Mouse (Mus musculus): ENCODE results near the gene Syne2. TPM values are rescaled to one million over a fixed set of nuclear protein-coding genes. Genes with fewer than 3 reads are reported as not detected.

Syne2 gene
- polyA plus RNA-seq, 1 experiment from 2014 or later = 36.6 TPM

DNA sequence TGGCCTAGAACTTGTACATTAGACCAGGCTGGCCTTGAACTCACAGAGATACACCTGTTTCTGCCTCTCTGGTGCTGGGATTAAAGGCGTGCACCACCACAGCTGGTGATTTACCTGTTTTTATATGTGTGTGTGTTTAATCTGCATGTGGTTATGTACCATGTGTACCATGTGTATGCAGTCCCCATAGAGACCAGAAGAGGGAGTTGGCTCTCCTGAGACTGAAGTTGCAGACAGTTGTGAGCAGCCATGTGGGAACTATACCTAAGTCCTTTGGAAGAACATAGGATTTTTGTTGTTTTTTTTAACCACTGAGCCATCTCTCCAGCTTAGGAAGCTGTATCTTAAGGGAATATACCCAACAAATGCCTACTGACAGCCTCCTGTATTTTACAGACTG is 134.1 kb downstream of the Syne2 start:
- H3K27me3 ChIP-seq (replicated peaks; ENCODE audit: control insufficient read depth, insufficient read depth, low read length) = no peaks in the 10 kb centered on the region
- DNase-seq (ENCODE audit: low spot score) = no peak
- H3K4me1 ChIP-seq (ENCODE audit: control insufficient read depth, insufficient read depth, low read length) = no peaks in the 10 kb centered on the region
- no peak overlapping the region for H3K9ac ChIP-seq (ENCODE audit: low read depth, low read length)
- no peaks in the 10 kb centered on the region for H3K9me3 ChIP-seq (ENCODE audit: control insufficient read depth, low read length)
- no peak overlapping the region for H3K27ac ChIP-seq (replicated peaks; ENCODE audit: low read depth, low read length)
- 93% methylated on average over 1 of the region's 1 CpGs for WGBS
- peaks cover 21% of the 10 kb centered on the region; the same call in 1 of the 2 replicates for H3K36me3 ChIP-seq (ENCODE audit: control insufficient read depth, insufficient read depth, low read length)
- ATAC-seq (ENCODE audit: low read depth) = no peak
- H3K4me3 ChIP-seq (ENCODE audit: low read depth, low read length) = no peak overlapping the region
- H3K4me2 ChIP-seq (ENCODE audit: low read depth, low read length) = no peak overlapping the region

- WGBS = 93% methylated on average over 24 of the region's 24 CpGs
Observed at GRCm38 (mm10) chr12:75966441-75967195, 148.7 kb downstream of the Syne2 start.

DNA sequence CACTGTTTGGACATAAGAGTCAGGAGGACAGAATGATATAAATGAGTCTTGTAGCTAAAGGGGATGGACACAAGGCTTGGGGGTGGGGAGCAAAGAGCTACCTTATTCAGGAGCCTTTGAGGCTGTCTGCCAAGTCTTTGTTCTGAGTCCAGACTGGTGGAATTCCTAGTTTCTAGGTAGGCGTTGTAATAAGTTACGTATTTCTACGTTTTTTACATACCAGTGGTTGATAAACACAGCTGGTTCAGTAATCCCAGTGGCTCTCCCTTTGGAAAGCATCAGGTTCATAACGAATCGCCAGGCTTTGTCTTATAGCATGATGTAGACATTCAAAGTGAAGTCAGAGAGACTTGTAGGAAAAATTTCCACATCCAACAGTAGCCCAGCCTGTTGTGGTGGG is 161.1 kb downstream of the Syne2 start:
- no peaks in the 10 kb centered on the region for H3K27me3 ChIP-seq (replicated peaks; ENCODE audit: control insufficient read depth, insufficient read depth, low read length)
- no peaks in the 10 kb centered on the region for H3K9me3 ChIP-seq (ENCODE audit: control insufficient read depth, low read length)
- ATAC-seq (ENCODE audit: low read depth) = no peak
- H3K9ac ChIP-seq (ENCODE audit: low read depth, low read length) = no peak overlapping the region
- peak; percentile 12 for DNase-seq (ENCODE audit: low spot score)
- H3K4me2 ChIP-seq (ENCODE audit: low read depth, low read length) = no peak overlapping the region
- H3K4me1 ChIP-seq (ENCODE audit: control insufficient read depth, insufficient read depth, low read length) = no peaks in the 10 kb centered on the region
- H3K36me3 ChIP-seq (ENCODE audit: control insufficient read depth, insufficient read depth, low read length) = 0 out of 2 replicates have a peak, but pooled peaks cover 11% of the 10 kb centered on the region
- no peak overlapping the region for H3K27ac ChIP-seq (replicated peaks; ENCODE audit: low read depth, low read length)
- H3K4me3 ChIP-seq (ENCODE audit: low read depth, low read length) = no peak overlapping the region
- 63% methylated on average over 5 of the region's 5 CpGs for WGBS

More at GRCm38 (mm10) chr12:75966441-75967195, 148.7 kb downstream of the Syne2 start:
- no peak overlapping the region for H3K9ac ChIP-seq (ENCODE audit: low read depth, low read length)
- H3K27ac ChIP-seq (replicated peaks; ENCODE audit: low read depth, low read length) = no peak overlapping the region
- DNase-seq (ENCODE audit: low spot score) (no peak), ATAC-seq (ENCODE audit: low read depth) (no peak)
- no peaks in the 10 kb centered on the region for H3K4me1 ChIP-seq (ENCODE audit: control insufficient read depth, insufficient read depth, low read length)
- peaks cover 28% of the 10 kb centered on the region for H3K36me3 ChIP-seq (ENCODE audit: control insufficient read depth, insufficient read depth, low read length)
- no peak overlapping the region for H3K4me3 ChIP-seq (ENCODE audit: low read depth, low read length)
- H3K27me3 ChIP-seq (replicated peaks; ENCODE audit: control insufficient read depth, insufficient read depth, low read length) = no peaks in the 10 kb centered on the region
- H3K9me3 ChIP-seq (ENCODE audit: control insufficient read depth, low read length) = no peaks in the 10 kb centered on the region
- no peak overlapping the region for H3K4me2 ChIP-seq (ENCODE audit: low read depth, low read length)

GRCm38 (mm10) chr12:75983336-75983735 is 165.4 kb downstream of the Syne2 start:
- 61% methylated on average over 8 of the region's 8 CpGs for WGBS
- no peak overlapping the region for H3K27ac ChIP-seq (replicated peaks; ENCODE audit: low read depth, low read length)

DNA sequence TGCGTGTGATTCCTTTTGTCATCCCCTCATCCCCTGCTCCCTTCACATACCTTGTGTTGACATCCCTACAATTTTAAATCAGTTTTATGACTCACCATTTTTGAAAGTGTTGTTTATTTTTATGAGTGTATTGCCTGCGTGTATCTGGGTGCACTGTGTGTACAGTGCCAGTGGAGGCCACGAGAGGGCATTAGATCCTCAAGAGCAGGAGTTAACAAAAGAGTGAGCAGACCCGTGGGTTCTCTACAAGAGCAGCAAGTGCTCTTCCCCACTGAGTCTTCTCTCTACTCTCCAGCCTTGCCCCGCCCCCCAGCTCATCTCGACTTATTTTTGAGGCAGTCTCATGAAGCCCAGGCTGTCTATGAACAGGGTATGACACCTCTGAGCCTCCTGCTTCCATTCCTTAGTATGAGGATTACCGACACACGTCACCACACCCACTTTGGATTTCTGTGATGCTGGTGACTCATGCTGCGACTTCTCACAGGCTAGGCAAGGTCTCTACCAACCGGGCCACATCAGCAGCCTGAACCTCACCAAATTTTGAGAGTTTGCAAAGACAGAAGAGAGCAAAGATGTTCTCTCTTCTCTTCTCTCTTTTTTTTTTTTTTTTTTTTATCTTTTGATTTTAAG is 174.4 kb downstream of the Syne2 start:
- DNase-seq (ENCODE audit: low spot score) (no peak), ATAC-seq (ENCODE audit: low read depth) (no peak)
- no peaks in the 10 kb centered on the region for H3K27me3 ChIP-seq (replicated peaks; ENCODE audit: control insufficient read depth, insufficient read depth, low read length)
- no peak overlapping the region for H3K4me3 ChIP-seq (ENCODE audit: low read depth, low read length)
- WGBS = 79% methylated on average over 10 of the region's 10 CpGs
- H3K27ac ChIP-seq (replicated peaks; ENCODE audit: low read depth, low read length) = no peak overlapping the region
- H3K36me3 ChIP-seq (ENCODE audit: control insufficient read depth, insufficient read depth, low read length) = peaks cover 28% of the 10 kb centered on the region
- H3K9me3 ChIP-seq (ENCODE audit: control insufficient read depth, low read length) = no peaks in the 10 kb centered on the region
- no peaks in the 10 kb centered on the region for H3K4me1 ChIP-seq (ENCODE audit: control insufficient read depth, insufficient read depth, low read length)
- H3K4me2 ChIP-seq (ENCODE audit: low read depth, low read length) = no peak overlapping the region
- H3K9ac ChIP-seq (ENCODE audit: low read depth, low read length) = no peak overlapping the region

More at GRCm38 (mm10) chr12:75983336-75983735, 165.4 kb downstream of the Syne2 start:
- no peak for DNase-seq (ENCODE audit: low spot score)
- H3K4me2 ChIP-seq (ENCODE audit: low read depth, low read length) = no peak overlapping the region
- H3K9ac ChIP-seq (ENCODE audit: low read depth, low read length) = no peak overlapping the region
- no peak for ATAC-seq (ENCODE audit: low read depth)
- no peak overlapping the region for H3K4me3 ChIP-seq (ENCODE audit: low read depth, low read length)
- H3K36me3 ChIP-seq (ENCODE audit: control insufficient read depth, insufficient read depth, low read length) = 0 out of 2 replicates have a peak, but pooled peaks cover 11% of the 10 kb centered on the region
- H3K27me3 ChIP-seq (replicated peaks; ENCODE audit: control insufficient read depth, insufficient read depth, low read length) = no peaks in the 10 kb centered on the region
- H3K4me1 ChIP-seq (ENCODE audit: control insufficient read depth, insufficient read depth, low read length) = no peaks in the 10 kb centered on the region
- H3K9me3 ChIP-seq (ENCODE audit: control insufficient read depth, low read length) = no peaks in the 10 kb centered on the region

DNA sequence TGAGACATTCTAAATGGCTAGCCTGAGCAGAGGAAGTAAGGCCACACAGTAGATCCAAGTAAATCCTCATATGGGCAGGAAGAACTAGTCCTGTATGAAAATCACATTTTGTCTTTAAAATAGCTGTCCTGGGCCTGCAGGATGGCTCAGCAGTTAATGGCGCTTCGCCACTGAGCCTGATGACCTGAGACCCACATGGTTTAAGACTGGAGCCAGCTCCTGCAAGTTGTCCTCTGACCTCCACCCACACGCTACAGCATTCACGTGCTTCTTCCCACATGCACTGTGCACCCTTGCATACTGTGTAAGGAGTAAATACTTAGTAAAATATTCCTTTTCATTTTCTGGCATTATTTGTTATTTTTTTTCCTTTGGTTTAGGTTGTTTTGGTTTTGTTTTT is 175.0 kb downstream of the Syne2 start:
- Histone ChIP-seq H3K27me3 (replicated peaks; ENCODE audit: control insufficient read depth, insufficient read depth, low read length) (no peaks in the 10 kb centered on the region), H3K27ac (replicated peaks; ENCODE audit: low read depth, low read length) (no peak overlapping the region), H3K36me3 (ENCODE audit: control insufficient read depth, insufficient read depth, low read length) (peaks cover 34% of the 10 kb centered on the region), H3K4me1 (ENCODE audit: control insufficient read depth, insufficient read depth, low read length) (no peaks in the 10 kb centered on the region), H3K4me3 (ENCODE audit: low read depth, low read length) (no peak overlapping the region), H3K9me3 (ENCODE audit: control insufficient read depth, low read length) (no peaks in the 10 kb centered on the region), H3K4me2 (ENCODE audit: low read depth, low read length) (no peak overlapping the region), H3K9ac (ENCODE audit: low read depth, low read length) (no peak overlapping the region)
- DNase-seq (ENCODE audit: low spot score) (no peak), ATAC-seq (ENCODE audit: low read depth) (no peak)
- WGBS = 91% methylated on average over 4 of the region's 4 CpGs

- Histone ChIP-seq H3K27ac (replicated peaks; ENCODE audit: low read depth, low read length) (no peak overlapping the region), H3K9me3 (ENCODE audit: control insufficient read depth, low read length) (no peaks in the 10 kb centered on the region), H3K36me3 (ENCODE audit: control insufficient read depth, insufficient read depth, low read length) (peaks cover 21% of the 10 kb centered on the region), H3K4me2 (ENCODE audit: low read depth, low read length) (no peak overlapping the region), H3K27me3 (replicated peaks; ENCODE audit: control insufficient read depth, insufficient read depth, low read length) (no peaks in the 10 kb centered on the region), H3K4me3 (ENCODE audit: low read depth, low read length) (no peak overlapping the region), H3K4me1 (ENCODE audit: control insufficient read depth, insufficient read depth, low read length) (no peaks in the 10 kb centered on the region), H3K9ac (ENCODE audit: low read depth, low read length) (no peak overlapping the region)
- DNase-seq (ENCODE audit: low spot score) (peak; percentile 80), ATAC-seq (ENCODE audit: low read depth) (no peak)
- WGBS = 39% methylated on average over 2 of the region's 2 CpGs
Observed at GRCm38 (mm10) chr12:75995086-75995485, 177.2 kb downstream of the Syne2 start.

- Histone ChIP-seq H3K27me3 (replicated peaks; ENCODE audit: control insufficient read depth, insufficient read depth, low read length) (no peaks in the 10 kb centered on the region), H3K9me3 (ENCODE audit: control insufficient read depth, low read length) (no peaks in the 10 kb centered on the region), H3K4me3 (ENCODE audit: low read depth, low read length) (no peak overlapping the region), H3K4me2 (ENCODE audit: low read depth, low read length) (no peak overlapping the region), H3K27ac (replicated peaks; ENCODE audit: low read depth, low read length) (no peak overlapping the region), H3K9ac (ENCODE audit: low read depth, low read length) (no peak overlapping the region), H3K36me3 (ENCODE audit: control insufficient read depth, insufficient read depth, low read length) (peaks cover 15% of the 10 kb centered on the region; the same call in 1 of the 2 replicates), H3K4me1 (ENCODE audit: control insufficient read depth, insufficient read depth, low read length) (no peaks in the 10 kb centered on the region)
- DNase-seq (ENCODE audit: low spot score) (no peak), ATAC-seq (ENCODE audit: low read depth) (no peak)
- 94% methylated on average over 5 of the region's 5 CpGs for whole genome bisulfite sequencing
Observed at GRCm38 (mm10) chr12:75997547-75997946, 179.6 kb downstream of the Syne2 start.
